Mouse (Mus musculus): ENCODE data around the gene Myh11.

DNA sequence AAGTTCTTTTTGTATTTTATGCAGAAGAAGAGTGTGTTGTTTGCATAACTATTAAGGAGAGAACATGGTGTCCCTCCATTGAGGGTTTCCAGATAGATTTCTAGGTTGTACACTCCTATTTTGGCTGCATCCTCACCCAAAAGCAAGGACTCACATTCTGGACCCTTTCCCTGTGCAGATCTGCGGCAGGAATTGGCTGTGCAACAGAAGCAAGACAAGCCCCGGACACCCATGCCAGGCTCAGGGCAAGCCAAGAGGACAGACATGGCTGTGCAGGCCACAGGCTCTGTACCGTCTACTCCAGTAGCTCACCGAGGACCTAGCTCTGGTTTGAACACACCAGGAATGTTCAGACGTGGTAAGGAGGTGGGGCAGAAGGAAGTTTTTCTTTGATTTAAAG is 105.7 kb downstream of the Myh11 start:
- no peak for TF ChIP-seq POLR2A (IDR thresholded peaks at IDR 0.05; ENCODE audit: low read depth, low read length)
- no peak for TF ChIP-seq CTCF (IDR thresholded peaks at IDR 0.05; ENCODE audit: borderline replicate concordance, insufficient read depth, low read length)

All from embryonic fibroblast, embryonic 13.5 days (primary cell).